ENCODE assay signal across 8 mouse cellular contexts in the genomic region with DNA sequence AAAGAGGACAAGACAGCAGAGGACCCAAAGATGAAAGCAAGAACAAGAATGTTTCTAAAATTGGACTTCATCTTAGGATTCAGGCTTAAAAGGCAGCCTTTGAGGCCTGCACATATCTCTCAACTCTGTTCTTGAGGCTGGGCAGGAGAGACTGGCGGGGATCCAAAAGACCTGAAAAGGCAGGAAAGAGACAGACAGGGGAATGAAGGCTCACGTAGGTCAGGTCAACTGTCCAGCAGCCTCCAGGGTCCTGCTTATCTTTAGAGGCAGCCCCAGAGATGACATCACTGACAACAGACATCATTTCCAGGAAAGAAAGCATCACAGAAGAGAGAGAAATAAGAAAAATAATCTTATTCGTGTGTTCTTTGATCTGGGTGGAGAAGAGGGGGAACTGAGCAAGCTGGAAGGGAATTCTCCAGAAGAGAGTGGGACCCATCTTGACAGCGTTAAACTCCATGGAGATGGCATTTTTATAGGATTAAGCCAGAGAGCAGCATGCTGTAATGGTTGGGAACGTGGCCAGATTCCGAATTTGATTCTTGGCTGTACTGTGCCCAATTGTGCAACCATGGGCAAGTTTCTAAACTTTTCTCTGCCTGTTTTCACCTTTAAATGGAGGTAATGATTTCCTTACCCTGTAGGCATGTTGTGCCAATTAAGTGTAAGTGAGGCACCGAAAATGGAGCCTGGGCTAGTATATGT.
DNase-seq lines count a peak whose midpoint lies in the region; ATAC-seq lines count a peak whose summit lies in the region.
"Had no signal": no experiment of that assay in that cellular context is flagged by ENCODE, and none has a peak within 500 bp of the region (broad histone marks: within the 10 kb centered on the region; RNA-seq: fewer than 3 reads in every experiment).

No protein-coding gene starts in this region.

- H3K9me3 ChIP-seq in kidney, embryonic 15.5 days (replicated peaks): no peaks in the 10 kb centered on the region
- H3K9me3 ChIP-seq: neural tube, embryonic 12.5 days had no signal

- no peaks in the 10 kb centered on the region for H3K4me1 ChIP-seq in kidney, embryonic 15.5 days
- H3K4me1 ChIP-seq: neural tube, embryonic 12.5 days had no signal

- 66% methylated on average over 7 of the region's 7 CpGs for WGBS in kidney, embryonic 15.5 days

- no peak for ATAC-seq in kidney, embryonic 15.5 days (replicated peaks; ENCODE audit: low FRiP score)

- DNase-seq in kidney, postnatal 10 days: peak; percentile 8
- DNase-seq in NIH3T3 (ENCODE audit: low read depth) (peak; percentile 83), MN1 (ENCODE audit: low spot score) (no peak)
- peak; percentile 51 for DNase-seq in adrenal gland, postnatal 25 days
- peak; percentile 6 to 40 for DNase-seq in layer of hippocampus, postnatal 25 days (ENCODE audit: extremely low spot score in 1 of 2, low spot score in 1 of 2)
- no peak for DNase-seq in retina, postnatal 1 day

- H3K36me3 ChIP-seq in kidney, embryonic 15.5 days: no peaks in the 10 kb centered on the region
- H3K36me3 ChIP-seq: neural tube, embryonic 12.5 days had no signal

- H3K4me3 ChIP-seq in kidney, embryonic 15.5 days (replicated peaks): no peak overlapping the region
- H3K4me3 ChIP-seq: neural tube, embryonic 12.5 days had no signal

- no peak overlapping the region for H3K9ac ChIP-seq in kidney, embryonic 15.5 days
- H3K9ac ChIP-seq: neural tube, embryonic 12.5 days had no signal

- H3K27ac ChIP-seq in kidney, embryonic 15.5 days: no peak overlapping the region
- H3K27ac ChIP-seq: neural tube, embryonic 12.5 days had no signal

- H3K4me2 ChIP-seq in kidney, embryonic 15.5 days: no peak overlapping the region
- H3K4me2 ChIP-seq: neural tube, embryonic 12.5 days had no signal

- H3K27me3 ChIP-seq in kidney, embryonic 15.5 days: no peaks in the 10 kb centered on the region
- H3K27me3 ChIP-seq: neural tube, embryonic 12.5 days had no signal

Comparison
In these comparisons a context has a peak if more than half of its experiments do, and no peak if none do; other contexts are left out.
1. DNase-seq: peak in kidney, postnatal 10 days (single experiment), NIH3T3 (single experiment), adrenal gland, postnatal 25 days (single experiment) and layer of hippocampus, postnatal 25 days (2 of 2); none in MN1 (single experiment) and retina, postnatal 1 day (single experiment).